Mouse (Mus musculus) heart, adult 9 months (tissue): Measurements from ENCODE around the gene Ror1.

Experiments used
- DNase-seq, 2 experiments: peaks; one replicate each; pipeline ENCODE4 v3.0.0; 2022; ENCODE audit warnings: low spot score in 2 of 2

Gene Ror1

DNA sequence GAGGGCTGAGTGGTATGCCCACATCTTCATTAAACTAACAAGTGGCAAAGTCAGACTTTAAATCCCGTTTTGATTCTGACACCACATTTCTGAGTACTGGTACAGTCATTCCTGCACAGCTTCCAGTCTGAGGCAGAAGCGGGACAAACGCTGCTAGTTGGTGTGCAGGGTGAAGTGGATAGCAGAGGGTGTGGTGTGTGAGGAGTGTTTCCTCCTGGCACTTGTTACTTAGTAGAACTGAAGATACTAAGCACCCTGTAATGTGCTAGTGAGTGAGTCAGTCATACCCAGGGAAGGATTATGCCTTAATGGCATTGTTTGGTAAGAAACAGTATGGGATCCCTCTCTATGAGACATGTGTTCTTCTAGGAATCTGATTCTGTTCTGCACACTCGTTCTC is 115.7 kb downstream of the Ror1 start:
- DNase-seq = no peak

- DNase-seq = no peak
Measured at GRCm38 (mm10) chr4:100214324-100215215, 119.0 kb downstream of the Ror1 start.

- no peak for DNase-seq
Measured at GRCm38 (mm10) chr4:100216587-100216986, 121.0 kb downstream of the Ror1 start.

DNA sequence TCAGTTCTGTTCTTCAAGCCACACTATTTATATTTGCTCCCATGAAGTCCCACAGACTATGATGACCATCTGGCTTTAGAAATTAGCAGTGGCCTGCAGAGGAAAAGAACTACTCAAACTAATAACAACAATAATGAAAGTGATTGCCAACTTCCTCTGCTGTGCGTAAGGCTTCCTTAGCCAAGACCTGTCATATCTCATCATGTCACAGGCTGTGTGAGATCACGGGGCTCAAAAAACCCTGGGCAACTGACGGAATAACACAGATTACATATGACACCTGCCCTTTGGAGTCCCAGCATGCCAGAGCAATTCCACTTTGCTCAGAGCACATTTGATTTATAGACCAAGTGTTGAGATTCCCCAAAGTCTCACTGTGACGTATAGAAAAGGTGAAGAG is 123.4 kb downstream of the Ror1 start:
- DNase-seq = no peak

DNA sequence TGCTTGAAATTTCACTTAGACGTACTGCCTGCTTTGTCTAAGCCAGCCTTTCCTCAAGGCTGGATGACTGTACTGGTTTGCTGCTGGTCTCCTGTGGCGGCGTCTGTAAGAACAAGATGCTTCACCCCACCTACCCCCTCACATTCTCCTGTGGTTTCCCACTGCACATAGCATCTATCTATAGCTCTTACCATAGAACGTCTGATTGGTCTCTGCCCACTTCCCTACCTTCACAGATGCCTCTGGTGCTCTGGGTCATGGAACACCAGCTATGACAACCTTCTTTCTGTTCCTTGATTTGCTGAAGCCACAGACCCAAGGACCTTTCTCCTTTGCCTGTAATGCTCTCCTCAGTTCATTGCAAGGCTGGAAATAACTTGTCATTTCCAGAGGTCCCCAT is 124.0 kb downstream of the Ror1 start:
- DNase-seq = no peak

- DNase-seq = peak in 1 of 2 experiments; percentile 38
Measured at GRCm38 (mm10) chr4:100221978-100222737, 126.6 kb downstream of the Ror1 start.

DNA sequence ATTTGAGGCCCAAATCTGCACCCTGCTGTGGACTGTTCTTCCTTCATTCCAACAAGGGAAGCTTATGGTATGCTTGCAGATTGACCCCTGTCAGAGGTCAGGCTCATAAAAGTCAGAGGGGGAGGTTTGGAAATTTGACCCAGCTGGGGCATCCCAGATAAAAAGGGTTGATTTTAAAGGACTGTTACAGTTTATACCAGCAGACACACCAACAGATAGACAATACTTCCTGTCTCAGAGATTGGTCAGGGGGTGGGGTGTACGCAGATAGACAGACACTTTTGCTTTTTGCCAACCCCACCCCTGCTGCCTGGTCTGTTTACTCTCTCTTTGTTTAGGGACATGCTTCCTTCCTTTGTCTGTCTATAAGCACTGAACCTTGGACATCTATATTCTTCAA is 127.9 kb downstream of the Ror1 start:
- no peak for DNase-seq

GRCm38 (mm10) chr4:100223965-100224364 is 128.4 kb downstream of the Ror1 start:
- DNase-seq = no peak

GRCm38 (mm10) chr4:100226619-100227018 is 131.0 kb downstream of the Ror1 start:
- peak; percentile 43 to 57 for DNase-seq

DNA sequence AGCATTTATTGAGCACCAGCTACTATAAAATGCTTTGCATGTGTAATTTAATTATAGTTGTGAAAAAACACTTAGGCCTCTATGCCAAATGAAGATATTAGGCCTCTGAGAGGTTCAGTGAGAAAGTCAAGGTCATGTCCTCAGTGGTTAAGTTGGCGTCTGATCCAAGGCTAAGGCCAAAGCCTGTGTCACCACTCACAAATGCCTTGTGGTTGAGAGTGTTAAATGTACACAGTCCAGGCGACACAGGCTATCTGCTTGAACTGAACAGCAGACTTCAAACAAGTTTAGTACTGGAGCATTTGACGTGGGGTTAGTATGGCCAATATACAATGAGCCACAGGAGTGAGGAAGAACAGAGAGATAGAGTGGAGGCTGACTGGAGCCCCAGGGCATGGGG is 132.5 kb downstream of the Ror1 start:
- no peak for DNase-seq

- no peak for DNase-seq
Measured at GRCm38 (mm10) chr4:100230245-100230644, 134.7 kb downstream of the Ror1 start.

GRCm38 (mm10) chr4:100230963-100231362 is 135.4 kb downstream of the Ror1 start:
- no peak for DNase-seq

GRCm38 (mm10) chr4:100231906-100232305 is 136.3 kb downstream of the Ror1 start:
- no peak for DNase-seq

DNA sequence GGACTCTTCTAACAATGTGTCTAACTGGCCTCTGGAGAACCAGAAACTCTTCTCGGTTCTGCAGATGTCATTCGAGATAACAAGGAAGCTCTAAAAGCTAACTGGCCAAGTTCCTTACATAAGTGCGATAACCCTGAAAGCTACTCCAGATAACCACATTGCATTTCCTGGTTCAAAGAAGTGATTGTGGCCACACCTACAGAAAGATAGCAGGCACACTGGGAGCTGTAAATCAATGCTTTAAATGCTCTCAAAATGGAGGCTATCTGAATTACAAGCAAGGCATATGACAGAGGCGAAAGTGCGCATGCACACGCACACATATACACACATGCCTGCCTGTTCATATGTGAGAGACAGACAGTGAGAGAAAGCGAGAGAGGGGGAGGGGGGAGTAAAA is 136.9 kb downstream of the Ror1 start:
- DNase-seq = no peak

- DNase-seq = no peak
Measured at GRCm38 (mm10) chr4:100233770-100234169, 138.2 kb downstream of the Ror1 start.

- DNase-seq = no peak
Measured at GRCm38 (mm10) chr4:100236339-100236738, 140.7 kb downstream of the Ror1 start.

DNA sequence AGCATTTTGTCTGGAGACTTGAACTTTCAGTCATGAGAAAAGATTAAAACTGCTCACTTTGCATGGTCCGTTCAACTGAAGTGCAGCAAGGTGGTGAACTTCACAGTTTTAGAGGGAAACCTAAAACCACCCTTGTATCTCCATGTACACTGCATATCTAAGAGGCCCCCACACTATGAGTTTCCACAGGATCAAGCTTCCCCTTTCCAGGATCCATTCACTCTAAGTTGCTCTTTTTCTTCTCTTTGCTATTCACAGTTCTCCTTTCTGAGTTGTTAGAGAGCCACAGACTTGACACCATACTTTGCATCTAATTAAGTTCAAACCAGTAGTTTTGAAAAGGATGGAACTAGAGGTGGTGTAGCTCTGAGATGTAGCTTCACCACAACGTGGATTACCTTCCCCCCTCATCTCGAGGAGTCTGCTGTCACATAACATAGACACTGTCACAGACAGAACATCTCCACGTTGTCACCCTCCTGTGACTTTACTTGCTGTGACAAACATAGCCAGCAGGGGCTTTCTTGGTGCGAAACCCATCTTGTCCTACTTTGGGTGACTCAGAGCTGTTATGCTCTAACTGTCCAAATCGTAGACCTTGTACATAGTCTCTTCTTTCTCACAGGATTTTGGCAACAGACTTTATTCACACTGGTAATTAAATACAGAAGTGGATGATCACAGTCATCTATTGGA is 146.6 kb downstream of the Ror1 start:
- no peak for DNase-seq

DNA sequence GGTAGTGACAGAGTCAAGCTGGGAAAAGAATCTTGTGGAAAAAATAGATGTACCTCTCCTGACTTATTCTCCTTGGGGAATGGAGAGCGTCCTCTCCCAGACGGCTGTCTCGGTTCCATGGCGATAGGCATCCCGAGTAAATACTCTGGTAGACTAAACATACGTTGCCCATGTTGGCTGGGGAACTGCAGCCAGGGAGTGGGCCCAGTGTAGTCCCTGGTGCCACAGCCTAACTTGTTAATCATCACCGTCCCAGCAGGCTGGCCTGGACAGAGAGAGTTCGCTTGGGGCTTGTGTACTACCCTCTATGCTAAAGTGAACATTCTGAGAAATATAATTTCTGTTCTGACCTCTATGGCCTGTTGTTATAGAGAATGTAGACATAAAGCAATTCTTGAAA is 148.7 kb downstream of the Ror1 start:
- DNase-seq = no peak

DNA sequence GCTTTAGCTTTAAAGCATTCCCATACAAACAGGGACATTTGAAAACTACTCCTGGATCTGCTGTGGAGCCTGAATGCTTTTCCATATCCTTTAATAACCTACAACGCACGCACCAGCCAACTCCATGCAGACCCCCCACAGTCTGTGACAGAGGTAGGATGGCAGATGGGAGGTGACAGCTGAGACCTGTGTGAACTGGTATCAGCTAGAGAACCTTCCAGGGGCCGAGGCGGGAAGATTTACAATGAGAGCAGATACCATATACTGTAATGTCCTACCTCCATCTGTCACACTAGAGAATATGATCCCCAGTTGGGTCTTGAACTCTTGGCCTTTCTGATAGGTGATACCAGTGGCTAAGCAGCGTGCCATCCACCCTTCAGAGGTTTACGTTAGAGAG is 149.1 kb downstream of the Ror1 start:
- DNase-seq = no peak

DNA sequence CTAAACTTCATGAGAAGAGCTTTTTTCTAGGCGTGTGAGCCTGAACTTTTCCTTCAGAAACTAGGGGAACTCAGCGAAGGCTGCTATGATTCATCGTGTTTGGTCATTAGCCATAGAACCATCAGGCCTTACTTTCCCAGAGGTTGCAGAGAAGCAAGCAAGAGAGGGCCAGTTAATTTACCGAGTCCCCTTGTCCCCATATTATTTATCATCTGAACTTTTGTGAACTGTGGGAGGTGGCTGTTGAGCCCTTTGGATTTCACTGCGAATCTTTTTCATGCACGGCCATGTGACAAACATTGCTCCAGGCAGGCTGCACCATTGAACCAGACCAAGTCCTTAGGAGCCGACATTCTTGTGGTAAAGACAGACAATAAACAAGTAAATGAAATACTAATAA is 152.2 kb downstream of the Ror1 start:
- peak in 1 of 2 experiments; percentile 33 for DNase-seq

DNA sequence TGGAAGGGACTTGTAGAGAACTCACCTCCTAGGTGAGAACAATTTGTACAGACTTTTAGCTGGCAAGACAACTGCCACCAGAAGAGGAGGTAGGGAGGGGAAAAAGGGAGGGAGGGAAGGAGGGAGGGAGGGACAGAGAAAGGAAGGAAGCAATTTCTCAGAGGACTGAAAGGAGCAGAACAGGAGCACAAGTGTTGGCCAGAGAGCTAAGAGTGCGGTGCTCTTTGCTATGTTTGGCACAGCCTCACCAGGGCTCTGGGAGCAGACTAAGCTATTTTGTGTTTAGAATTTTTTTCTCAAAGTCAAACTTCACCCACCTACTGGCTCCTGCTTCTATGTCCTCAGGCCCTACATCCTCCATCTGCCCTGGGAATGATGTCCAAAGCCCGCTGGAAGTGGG is 152.7 kb downstream of the Ror1 start:
- no peak for DNase-seq

DNA sequence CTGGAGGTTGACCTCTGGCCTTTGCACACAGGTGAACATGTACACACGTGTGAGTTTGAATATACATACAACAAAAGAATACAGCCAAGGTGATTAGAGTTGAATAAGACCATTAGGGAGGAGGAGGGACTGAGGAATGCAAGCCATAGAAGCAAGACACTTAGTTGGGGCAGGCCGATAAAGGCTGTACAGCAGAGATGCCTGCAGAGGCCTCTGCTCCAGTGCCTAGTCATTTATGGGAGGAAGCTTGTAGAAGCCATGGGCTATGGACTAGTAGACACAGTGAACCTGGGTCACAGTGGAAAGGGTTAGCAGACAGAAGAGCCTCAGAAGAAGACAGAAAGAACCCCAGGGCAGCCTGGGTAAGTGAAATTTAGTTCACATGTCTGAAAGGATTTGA is 155.7 kb downstream of the Ror1 start:
- DNase-seq = no peak
